Mouse (Mus musculus): ENCODE measurements around the gene Sult6b2.

DNA sequence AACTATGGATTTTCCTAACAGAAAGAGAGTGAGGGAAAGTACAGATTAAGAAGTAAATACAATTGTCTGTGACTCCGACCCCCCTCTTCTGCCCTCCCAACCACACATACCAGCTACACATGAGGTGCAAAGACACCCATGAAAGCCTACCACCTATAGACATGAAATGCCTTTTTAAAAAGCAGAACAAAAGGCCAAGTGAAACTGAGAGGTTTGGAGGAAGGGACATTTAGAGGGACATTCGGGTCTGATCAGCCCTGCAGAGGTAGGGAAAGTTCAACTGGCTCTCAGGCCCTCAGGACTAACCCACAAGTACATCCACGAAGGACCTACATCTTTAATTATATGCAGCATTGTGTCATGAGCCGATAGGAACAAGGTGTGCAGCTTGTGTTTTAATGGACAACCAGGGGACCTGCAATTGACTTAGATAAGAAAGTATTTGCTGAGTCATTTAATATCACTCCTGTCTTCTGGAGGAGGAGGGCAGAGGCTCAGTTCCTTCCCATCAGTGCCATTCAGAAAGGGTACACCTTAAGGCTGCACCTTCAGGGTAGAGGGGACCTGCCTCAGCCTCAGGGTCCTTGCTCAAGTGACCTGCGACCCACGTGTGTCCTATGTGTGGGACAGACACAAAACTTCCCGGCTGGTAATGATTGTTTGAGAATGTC, 4.5 kb downstream of the Sult6b2 start:
- no peak for TF ChIP-seq CTCF (IDR thresholded peaks at IDR 0.05; ENCODE audit: low read depth)
- peak; percentile 53; the same call in 1 of the 2 replicates for TF ChIP-seq EP300 (IDR thresholded peaks at IDR 0.05; ENCODE audit: low read depth)
